ENCODE assay signal across 8 mouse cellular contexts in genomic region chr11:55446579-55446978, GRCm38 (mm10). TPM values are rescaled to one million over a fixed set of nuclear protein-coding genes. Genes with fewer than 3 reads are reported as not detected.
DNase-seq lines count a peak whose midpoint lies in the region; ATAC-seq and TF ChIP-seq lines count a peak whose summit lies in the region.

No protein-coding gene starts in this region.

- TF ChIP-seq CTCF in kidney, postnatal 0 days (IDR thresholded peaks at IDR 0.05; ENCODE audit: low read depth): peak; percentile 96

- no peak overlapping the region for H3K9ac ChIP-seq in heart, embryonic 14.5 days (ENCODE audit: low read length)
- no peak overlapping the region for H3K9ac ChIP-seq in kidney, postnatal 0 days (ENCODE audit: low read depth, low read length)
- H3K9ac ChIP-seq in liver, embryonic 11.5 days (ENCODE audit: low read depth, low read length): no peak overlapping the region
- no peak overlapping the region for H3K9ac ChIP-seq in stomach, embryonic 15.5 days

- peak; percentile 36 for ATAC-seq in heart, embryonic 14.5 days (ENCODE audit: insufficient number of reproducible peaks, insufficient read depth, low FRiP score, low read depth)
- peak; percentile 66 for ATAC-seq in kidney, postnatal 0 days (replicated peaks; ENCODE audit: low FRiP score, low read depth)
- peak; percentile 53; the same call in 1 of the 2 replicates for ATAC-seq in liver, embryonic 11.5 days (replicated peaks; ENCODE audit: low FRiP score)
- peak; percentile 77 for ATAC-seq in stomach, embryonic 15.5 days (ENCODE audit: insufficient read depth, low FRiP score, low read depth)

- peaks cover 2 to 7% of the 10 kb centered on the region in 2 experiments; a peak in 2 of 4 replicates for H3K4me1 ChIP-seq in heart, embryonic 14.5 days (ENCODE audit: control insufficient read depth in 2 of 2, insufficient read depth in 2 of 2, low read length in 2 of 2)
- H3K4me1 ChIP-seq in kidney, postnatal 0 days (replicated peaks; ENCODE audit: insufficient read depth, low read length): no peaks in the 10 kb centered on the region
- 0 out of 2 replicates have a peak, but pooled peaks cover 2% of the 10 kb centered on the region for H3K4me1 ChIP-seq in liver, embryonic 11.5 days (replicated peaks; ENCODE audit: control insufficient read depth, insufficient read depth, low read length)
- 0 out of 2 replicates have a peak, but pooled peaks cover 10% of the 10 kb centered on the region for H3K4me1 ChIP-seq in stomach, embryonic 15.5 days

- no peak overlapping the region for H3K27ac ChIP-seq in heart, embryonic 14.5 days (replicated peaks in 1 of 2; ENCODE audit: control insufficient read depth in 1 of 2, insufficient read depth in 1 of 2, low read depth in 2 of 2, low read length in 2 of 2)
- no peak overlapping the region for H3K27ac ChIP-seq in kidney, postnatal 0 days
- H3K27ac ChIP-seq in liver, embryonic 11.5 days (ENCODE audit: low read depth, low read length): no peak overlapping the region
- peak overlapping the region; percentile 69; the same call in 1 of the 2 replicates for H3K27ac ChIP-seq in stomach, embryonic 15.5 days

- H3K4me3 ChIP-seq in heart, embryonic 14.5 days (ENCODE audit: control insufficient read depth in 1 of 2, insufficient read depth in 1 of 2, low read depth in 1 of 2, low read length in 2 of 2): no peak overlapping the region
- no peak overlapping the region for H3K4me3 ChIP-seq in kidney, postnatal 0 days (replicated peaks; ENCODE audit: low read depth, low read length)
- no peak overlapping the region for H3K4me3 ChIP-seq in liver, embryonic 11.5 days (ENCODE audit: low read depth, low read length)
- H3K4me3 ChIP-seq in stomach, embryonic 15.5 days (replicated peaks): no peak overlapping the region

- H3K27me3 ChIP-seq in heart, embryonic 14.5 days (ENCODE audit: control insufficient read depth, insufficient read depth, low read length): no peaks in the 10 kb centered on the region
- no peaks in the 10 kb centered on the region for H3K27me3 ChIP-seq in kidney, postnatal 0 days (ENCODE audit: insufficient read depth, low read length)
- H3K27me3 ChIP-seq in liver, embryonic 11.5 days (replicated peaks; ENCODE audit: control insufficient read depth, insufficient read depth, low read length): no peaks in the 10 kb centered on the region
- H3K27me3 ChIP-seq in stomach, embryonic 15.5 days (replicated peaks): no peaks in the 10 kb centered on the region

- H3K36me3 ChIP-seq in heart, embryonic 14.5 days (ENCODE audit: control insufficient read depth, insufficient read depth, low read length): peaks cover 39% of the 10 kb centered on the region
- peaks cover 11% of the 10 kb centered on the region; the same call in 1 of the 2 replicates for H3K36me3 ChIP-seq in kidney, postnatal 0 days (ENCODE audit: insufficient read depth, low read length)
- H3K36me3 ChIP-seq in liver, embryonic 11.5 days (ENCODE audit: control insufficient read depth, insufficient read depth, low read length): peaks cover 4% of the 10 kb centered on the region; the same call in 1 of the 2 replicates
- peaks cover 19% of the 10 kb centered on the region; the same call in 1 of the 2 replicates for H3K36me3 ChIP-seq in stomach, embryonic 15.5 days

- 13% methylated on average over 4 of the region's 4 CpGs for WGBS in heart, embryonic 14.5 days
- 11% methylated on average over 4 of the region's 4 CpGs for WGBS in kidney, postnatal 0 days
- 31% methylated on average over 4 of the region's 4 CpGs for WGBS in liver, embryonic 11.5 days
- 13% methylated on average over 4 of the region's 4 CpGs for WGBS in stomach, embryonic 15.5 days

- H3K9me3 ChIP-seq in heart, embryonic 14.5 days (ENCODE audit: control insufficient read depth, low read length): no peaks in the 10 kb centered on the region
- no peaks in the 10 kb centered on the region for H3K9me3 ChIP-seq in kidney, postnatal 0 days (replicated peaks; ENCODE audit: low read length)
- no peaks in the 10 kb centered on the region for H3K9me3 ChIP-seq in liver, embryonic 11.5 days (ENCODE audit: control insufficient read depth, low read length)
- H3K9me3 ChIP-seq in stomach, embryonic 15.5 days: no peaks in the 10 kb centered on the region

- H3K4me2 ChIP-seq in heart, embryonic 14.5 days (ENCODE audit: low read length): no peak overlapping the region
- no peak overlapping the region for H3K4me2 ChIP-seq in kidney, postnatal 0 days (ENCODE audit: low read length)
- H3K4me2 ChIP-seq in liver, embryonic 11.5 days: no peak overlapping the region
- H3K4me2 ChIP-seq in stomach, embryonic 15.5 days: no peak overlapping the region

- DNase-seq in A20 (ENCODE audit: low read depth, low spot score): peak; percentile 75
- peak; percentile 51 for DNase-seq in c-Kit-negative CD71-positive TER-119-positive erythroid progenitor cells, embryonic 14.5 days (ENCODE audit: low read depth, low spot score)
- peak; percentile 73 for DNase-seq in fibroblast of lung, adult 2 months (ENCODE audit: low read depth)
- DNase-seq in kidney, postnatal 0 days (ENCODE audit: low spot score): peak; percentile 93
- peak; percentile 52 for DNase-seq in liver, embryonic 11.5 days (ENCODE audit: low spot score)
- peak; percentile 37 to 52 for DNase-seq in natural killer cell, adult 2 months (ENCODE audit: low spot score in 2 of 2)

RNA-seq across cellular contexts. Expression of gene Atox1, which starts 14.5 kb away (rescaled TPM):
- 311 and 354 TPM in 2 replicates for polyA plus RNA-seq in heart, embryonic 14.5 days (2014; fragmentation: Nextera tagmentation; extraction: Ambion mirVana)
- polyA plus RNA-seq in kidney, postnatal 0 days (2015; fragmentation: Nextera tagmentation; extraction: Ambion mirVana): 495 and 517 TPM in 2 replicates
- 243 and 270 TPM in 2 replicates for polyA plus RNA-seq in liver, embryonic 11.5 days (2014; fragmentation: Nextera tagmentation; extraction: Ambion mirVana)
- 385 and 409 TPM in 2 replicates for polyA plus RNA-seq in stomach, embryonic 15.5 days (2015; fragmentation: Nextera tagmentation; extraction: Ambion mirVana)

RNA-seq across cellular contexts. Expression of gene G3bp1, which starts 22.9 kb away (rescaled TPM):
- 103 and 104 TPM in 2 replicates for polyA plus RNA-seq in heart, embryonic 14.5 days (2014; fragmentation: Nextera tagmentation; extraction: Ambion mirVana)
- 109 and 119 TPM in 2 replicates for polyA plus RNA-seq in kidney, postnatal 0 days (2015; fragmentation: Nextera tagmentation; extraction: Ambion mirVana)
- polyA plus RNA-seq in liver, embryonic 11.5 days (2014; fragmentation: Nextera tagmentation; extraction: Ambion mirVana): 204 and 223 TPM in 2 replicates
- 145 and 163 TPM in 2 replicates for polyA plus RNA-seq in stomach, embryonic 15.5 days (2015; fragmentation: Nextera tagmentation; extraction: Ambion mirVana)

RNA-seq across cellular contexts. Expression of gene Sparc, which starts 23.6 kb away (rescaled TPM):
- polyA plus RNA-seq in heart, embryonic 14.5 days (2014; fragmentation: Nextera tagmentation; extraction: Ambion mirVana): 1,748 and 1,849 TPM in 2 replicates
- polyA plus RNA-seq in kidney, postnatal 0 days (2015; fragmentation: Nextera tagmentation; extraction: Ambion mirVana): 1,281 and 1,429 TPM in 2 replicates
- 300 and 334 TPM in 2 replicates for polyA plus RNA-seq in liver, embryonic 11.5 days (2014; fragmentation: Nextera tagmentation; extraction: Ambion mirVana)
- polyA plus RNA-seq in stomach, embryonic 15.5 days (2015; fragmentation: Nextera tagmentation; extraction: Ambion mirVana): 1,683 and 1,927 TPM in 2 replicates
